In genomic region chr11:119035686-119036165, GRCm38 (mm10) we compare ENCODE assay signal across 13 mouse cellular contexts. TPM values are rescaled to one million over a fixed set of nuclear protein-coding genes. Genes with fewer than 3 reads are reported as not detected.
A peak's percentile ranks its signal among the peaks of the same experiment; 100 is the strongest.
DNase-seq lines count a peak whose midpoint lies in the region; ATAC-seq and TF ChIP-seq lines count a peak whose summit lies in the region.
"Had no signal": no experiment of that assay in that cellular context is flagged by ENCODE, and none has a peak within 500 bp of the region (broad histone marks: within the 10 kb centered on the region; RNA-seq: fewer than 3 reads in every experiment).

No protein-coding gene starts in this region.

- H3K4me1 ChIP-seq in heart, embryonic 15.5 days (replicated peaks), result peaks cover 52% of the 10 kb centered on the region
- peaks cover 70% of the 10 kb centered on the region for H3K4me1 ChIP-seq in forebrain, embryonic 10.5 days
- peaks cover 72% of the 10 kb centered on the region for H3K4me1 ChIP-seq in limb, embryonic 10.5 days
- H3K4me1 ChIP-seq in neural tube, embryonic 15.5 days, result peaks cover 63% of the 10 kb centered on the region
- peaks cover 8% of the 10 kb centered on the region for H3K4me1 ChIP-seq in lung, adult 2 months (ENCODE audit: control insufficient read depth, insufficient read depth, low read length)

- peaks cover 59% of the 10 kb centered on the region for H3K27me3 ChIP-seq in heart, embryonic 15.5 days
- H3K27me3 ChIP-seq in forebrain, embryonic 10.5 days (ENCODE audit: poor library complexity, severe bottlenecking), result peaks cover 77% of the 10 kb centered on the region
- H3K27me3 ChIP-seq in limb, embryonic 10.5 days (ENCODE audit: low read depth, poor library complexity, severe bottlenecking), result peaks cover 70% of the 10 kb centered on the region
- H3K27me3 ChIP-seq in neural tube, embryonic 15.5 days (replicated peaks), result peaks cover 62% of the 10 kb centered on the region

- WGBS in heart, embryonic 15.5 days, result 7% methylated on average over 21 of the region's 21 CpGs
- under 1% methylated on average over 21 of the region's 21 CpGs for WGBS in forebrain, embryonic 10.5 days
- under 1% methylated on average over 21 of the region's 21 CpGs for WGBS in limb, embryonic 10.5 days
- 7% methylated on average over 21 of the region's 21 CpGs for WGBS in neural tube, embryonic 15.5 days
- WGBS in lung, adult 2 months, result 31% methylated on average over 21 of the region's 21 CpGs

- 0 out of 2 replicates have a peak overlapping the region, but pooled peaks have one; percentile 13 for H3K4me3 ChIP-seq in heart, embryonic 15.5 days
- H3K4me3 ChIP-seq in forebrain, embryonic 10.5 days, result peak overlapping the region; percentile 33
- peak overlapping the region; percentile 28 for H3K4me3 ChIP-seq in limb, embryonic 10.5 days
- H3K4me3 ChIP-seq in neural tube, embryonic 15.5 days (replicated peaks), result no peak overlapping the region
- no peak overlapping the region for H3K4me3 ChIP-seq in lung, adult 2 months (replicated peaks; ENCODE audit: extremely low read depth, low read depth, low read length)

- no peak overlapping the region for H3K27ac ChIP-seq in heart, embryonic 15.5 days
- H3K27ac ChIP-seq in forebrain, embryonic 10.5 days, result no peak overlapping the region
- H3K27ac ChIP-seq in limb, embryonic 10.5 days, result no peak overlapping the region
- H3K27ac ChIP-seq in neural tube, embryonic 15.5 days (replicated peaks), result no peak overlapping the region

- DNase-seq in heart, postnatal 14 days, result no peak
- peak; percentile 63 for DNase-seq in forebrain, embryonic 10.5 days (ENCODE audit: extremely low spot score, low spot score)
- DNase-seq in limb, embryonic 10.5 days (ENCODE audit: low spot score), result peak; percentile 69
- DNase-seq in gastrocnemius, postnatal 4 days (ENCODE audit: low spot score in 2 of 2), result no peak
- no peak for DNase-seq in lung, adult 2 months
- DNase-seq in thymus, postnatal 36 days, result no peak

- TF ChIP-seq CTCF in lung, adult 2 months (IDR thresholded peaks at IDR 0.05; ENCODE audit: insufficient read depth, low read length), result no peak

- no peak for ATAC-seq in heart, embryonic 15.5 days (replicated peaks; ENCODE audit: insufficient number of reproducible peaks, insufficient read depth, low FRiP score, low read depth)
- ATAC-seq in neural tube, embryonic 15.5 days (ENCODE audit: low FRiP score), result no peak
- ATAC-seq: lung, postnatal 0 days had no signal

- H3K9ac ChIP-seq in heart, embryonic 15.5 days, result no peak overlapping the region
- no peak overlapping the region for H3K9ac ChIP-seq in neural tube, embryonic 15.5 days (replicated peaks)

- H3K4me2 ChIP-seq in heart, embryonic 15.5 days, result 0 out of 2 replicates have a peak overlapping the region, but pooled peaks have one; percentile 8
- peak overlapping the region; percentile 25 for H3K4me2 ChIP-seq in neural tube, embryonic 15.5 days

- H3K36me3 ChIP-seq in heart, embryonic 15.5 days, result peaks cover 9% of the 10 kb centered on the region
- peaks cover 24% of the 10 kb centered on the region for H3K36me3 ChIP-seq in forebrain, embryonic 10.5 days (replicated peaks)
- peaks cover 24% of the 10 kb centered on the region for H3K36me3 ChIP-seq in limb, embryonic 10.5 days
- peaks cover 8% of the 10 kb centered on the region for H3K36me3 ChIP-seq in neural tube, embryonic 15.5 days

- TF ChIP-seq POLR2A in lung, adult 2 months (IDR thresholded peaks at IDR 0.05; ENCODE audit: borderline replicate concordance, extremely low read depth, low read depth, low read length), result no peak

- no peaks in the 10 kb centered on the region for H3K9me3 ChIP-seq in heart, embryonic 15.5 days (replicated peaks)
- no peaks in the 10 kb centered on the region for H3K9me3 ChIP-seq in forebrain, embryonic 10.5 days
- H3K9me3 ChIP-seq in limb, embryonic 10.5 days (replicated peaks), result no peaks in the 10 kb centered on the region
- no peaks in the 10 kb centered on the region for H3K9me3 ChIP-seq in neural tube, embryonic 15.5 days (replicated peaks)

- intact Hi-C loops in heart, postnatal 14 days (cut with DNase I), result no loop called here

RNA-seq across cellular contexts. Expression of gene Cbx8, which starts 5.0 kb away (rescaled TPM):
- polyA plus RNA-seq in heart, embryonic 15.5 days (2015; fragmentation: Nextera tagmentation; extraction: Ambion mirVana), result 7.5 and 9.5 TPM in 2 replicates
- total RNA-seq in heart, postnatal 14 days (2021), result 1 to 10 TPM; 6.0 to 6.1 TPM
- polyA plus RNA-seq in forebrain, embryonic 10.5 days (2016; fragmentation: Nextera tagmentation; extraction: Ambion mirVana), result 9.5 and 11.3 TPM in 2 replicates
- polyA plus RNA-seq in limb, embryonic 10.5 days (2016; fragmentation: Nextera tagmentation; extraction: Ambion mirVana), result 12.2 and 15.1 TPM in 2 replicates
- 7.2 and 7.3 TPM in 2 replicates for polyA plus RNA-seq in neural tube, embryonic 15.5 days (2015; fragmentation: Nextera tagmentation; extraction: Ambion mirVana)
- total RNA-seq in gastrocnemius, postnatal 4 days (2021), result 1 to 10 TPM; 4.6 to 5.3 TPM
- 3.8 and 3.9 TPM in 2 replicates for polyA plus RNA-seq in lung, adult 2 months (2012; rRNA removed)

RNA-seq across cellular contexts. Expression of gene Cbx2, which starts 13.0 kb away (rescaled TPM):
- 11.6 and 18.0 TPM in 2 replicates for polyA plus RNA-seq in heart, embryonic 15.5 days (2015; fragmentation: Nextera tagmentation; extraction: Ambion mirVana)
- 1 to 10 TPM; 5.0 to 5.3 TPM for total RNA-seq in heart, postnatal 14 days (2021)
- polyA plus RNA-seq in forebrain, embryonic 10.5 days (2016; fragmentation: Nextera tagmentation; extraction: Ambion mirVana), result 115 and 127 TPM in 2 replicates
- 151 and 170 TPM in 2 replicates for polyA plus RNA-seq in limb, embryonic 10.5 days (2016; fragmentation: Nextera tagmentation; extraction: Ambion mirVana)
- polyA plus RNA-seq in neural tube, embryonic 15.5 days (2015; fragmentation: Nextera tagmentation; extraction: Ambion mirVana), result 8.3 and 13.3 TPM in 2 replicates
- 1 to 10 TPM; 5.4 to 5.6 TPM for total RNA-seq in gastrocnemius, postnatal 4 days (2021)
- polyA plus RNA-seq in lung, adult 2 months (2012; rRNA removed), result 2.9 and 4.4 TPM in 2 replicates

RNA-seq across cellular contexts. Expression of gene Enpp7, which starts 47.7 kb away (rescaled TPM):
- polyA plus RNA-seq in heart, embryonic 15.5 days (2015; fragmentation: Nextera tagmentation; extraction: Ambion mirVana), result not detected in 2 replicates
- total RNA-seq in heart, postnatal 14 days (2021), result not detected
- not detected in 2 replicates for polyA plus RNA-seq in forebrain, embryonic 10.5 days (2016; fragmentation: Nextera tagmentation; extraction: Ambion mirVana)
- polyA plus RNA-seq in limb, embryonic 10.5 days (2016; fragmentation: Nextera tagmentation; extraction: Ambion mirVana), result not detected in 2 replicates
- polyA plus RNA-seq in neural tube, embryonic 15.5 days (2015; fragmentation: Nextera tagmentation; extraction: Ambion mirVana), result not detected in 2 replicates
- not detected for total RNA-seq in gastrocnemius, postnatal 4 days (2021)
- 0.13 TPM in 1 of 2 replicates, not detected in the other for polyA plus RNA-seq in lung, adult 2 months (2012; rRNA removed)
- total RNA-seq: layer of hippocampus, postnatal 10 days; neutrophil, adult 5-6 weeks had no signal
- polyA plus RNA-seq: C2C12; heart, embryonic 14.5 days; lung, postnatal 0 days had no signal

RNA-seq across cellular contexts. Expression of gene Cbx4, which starts 50.3 kb away (rescaled TPM):
- 9.3 and 11.6 TPM in 2 replicates for polyA plus RNA-seq in heart, embryonic 15.5 days (2015; fragmentation: Nextera tagmentation; extraction: Ambion mirVana)
- 10 to 100 TPM; 15.2 to 17.8 TPM for total RNA-seq in heart, postnatal 14 days (2021)
- polyA plus RNA-seq in forebrain, embryonic 10.5 days (2016; fragmentation: Nextera tagmentation; extraction: Ambion mirVana), result 3.3 and 4.6 TPM in 2 replicates
- polyA plus RNA-seq in limb, embryonic 10.5 days (2016; fragmentation: Nextera tagmentation; extraction: Ambion mirVana), result 4.3 and 7.1 TPM in 2 replicates
- 20.2 and 24.2 TPM in 2 replicates for polyA plus RNA-seq in neural tube, embryonic 15.5 days (2015; fragmentation: Nextera tagmentation; extraction: Ambion mirVana)
- total RNA-seq in gastrocnemius, postnatal 4 days (2021), result 10 to 100 TPM; 10.4 to 10.7 TPM
- 16.2 and 16.8 TPM in 2 replicates for polyA plus RNA-seq in lung, adult 2 months (2012; rRNA removed)

Comparison
In these comparisons a context has a peak if more than half of its experiments do, and no peak if none do; other contexts are left out.
1. H3K4me3 ChIP-seq: peak in heart, embryonic 15.5 days (single experiment), forebrain, embryonic 10.5 days (single experiment) and limb, embryonic 10.5 days (single experiment); none in neural tube, embryonic 15.5 days (single experiment) and lung, adult 2 months (single experiment).
2. DNase-seq: peak in forebrain, embryonic 10.5 days (single experiment) and limb, embryonic 10.5 days (single experiment); none in heart, postnatal 14 days (0 of 2), gastrocnemius, postnatal 4 days (0 of 2), lung, adult 2 months (single experiment) and thymus, postnatal 36 days (0 of 2).